Mouse (Mus musculus): ENCODE measurements around the gene Ocln.
"Not testable (repeated sequence)": the region's sequence is repeated elsewhere in the genome, so short reads cannot be mapped to it uniquely, and the experiment has no call there.

GRCm38 (mm10) chr13:100494370-100494769 is 58.1 kb downstream of the Ocln start:
- TF ChIP-seq CTCF (IDR thresholded peaks at IDR 0.05; ENCODE audit: extremely low read depth, insufficient read length, insufficient replicate concordance, low read depth, low read length): peak; percentile 33; the same call in 1 of the 2 replicates
- TF ChIP-seq POLR2A (IDR thresholded peaks at IDR 0.05; ENCODE audit: low read depth, low read length): not testable (repeated sequence)

All from small intestine, adult 2 months (tissue).